In genomic region chr11:68464260-68464659, GRCm38 (mm10) we compare ENCODE assay signal across 10 mouse cellular contexts.
"Had no signal": no experiment of that assay in that cellular context is flagged by ENCODE, and none has a peak within 500 bp of the region (broad histone marks: within the 10 kb centered on the region; RNA-seq: fewer than 3 reads in every experiment).

No protein-coding gene starts in this region.

- H3K4me3 ChIP-seq: left cerebral cortex, adult 2 months; liver, embryonic 13.5 days; midbrain, embryonic 13.5 days; myocyte had no signal

- H3K36me3 ChIP-seq: liver, embryonic 13.5 days; midbrain, embryonic 13.5 days had no signal

- H3K27ac ChIP-seq: kidney, postnatal 0 days; left cerebral cortex, adult 2 months; liver, embryonic 13.5 days; macrophage; midbrain, embryonic 13.5 days had no signal

- H3K27me3 ChIP-seq: liver, embryonic 13.5 days; midbrain, embryonic 13.5 days had no signal

- DNase-seq: kidney, adult 18-20 months; kidney, postnatal 25 days; layer of hippocampus, postnatal 36 days; liver, embryonic 13.5 days; lung, adult 2 months had no signal

- H3K4me1 ChIP-seq: liver, embryonic 13.5 days; midbrain, embryonic 13.5 days had no signal
